7 mouse cellular contexts compared by ENCODE assay signal in the genomic region with DNA sequence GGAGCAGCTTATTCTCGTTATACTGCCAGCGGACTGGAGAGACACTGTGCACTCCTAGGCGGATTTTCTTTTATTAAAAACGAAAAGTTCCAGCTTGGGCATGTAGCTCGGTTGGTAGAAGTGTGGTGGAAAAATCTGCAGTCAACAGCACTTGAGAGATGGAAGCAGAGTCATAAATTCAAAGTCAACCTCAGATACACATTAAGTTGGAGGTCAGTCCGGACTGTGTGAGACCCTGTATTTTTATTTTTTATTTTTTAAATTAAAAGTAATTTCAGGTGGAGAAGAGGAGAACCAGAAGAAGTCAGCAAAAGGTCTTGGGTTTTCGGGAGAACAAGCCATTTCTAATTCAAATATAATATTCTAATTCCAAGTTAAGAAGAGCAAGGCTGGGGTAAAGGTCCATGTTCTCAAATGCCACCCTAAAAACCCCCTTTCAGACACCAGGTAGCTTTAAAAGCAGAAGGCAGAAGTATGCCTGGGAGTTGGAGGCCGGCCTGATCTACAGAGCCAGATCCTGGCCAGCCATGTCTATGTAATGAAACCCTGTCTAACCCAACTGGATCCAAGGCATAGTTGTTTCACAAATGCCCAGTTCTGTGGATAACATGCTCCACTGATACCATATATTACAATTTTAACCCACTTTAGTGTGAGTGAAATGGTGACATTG. TPM values are rescaled to one million over a fixed set of nuclear protein-coding genes. Genes with fewer than 3 reads are reported as not detected.
A peak's percentile ranks its signal among the peaks of the same experiment; 100 is the strongest.
DNase-seq lines count a peak whose midpoint lies in the region; ATAC-seq and TF ChIP-seq lines count a peak whose summit lies in the region.

No protein-coding gene starts in this region.

- WGBS in spleen, adult 2 months, result 26% methylated on average over 8 of the region's 8 CpGs
- 34% methylated on average over 8 of the region's 8 CpGs for WGBS in forebrain, embryonic 10.5 days
- 29% methylated on average over 8 of the region's 8 CpGs for WGBS in limb, embryonic 15.5 days
- 24% methylated on average over 8 of the region's 8 CpGs for WGBS in stomach, postnatal 0 days

- H3K27ac ChIP-seq in spleen, adult 2 months (ENCODE audit: insufficient read depth, low read length), result peak overlapping the region; percentile 92
- peak overlapping the region; percentile 95 for H3K27ac ChIP-seq in forebrain, embryonic 10.5 days
- peak overlapping the region; percentile 95 for H3K27ac ChIP-seq in limb, embryonic 15.5 days
- H3K27ac ChIP-seq in stomach, postnatal 0 days (replicated peaks), result peak overlapping the region; percentile 92

- no peaks in the 10 kb centered on the region for H3K27me3 ChIP-seq in spleen, adult 2 months (ENCODE audit: control insufficient read depth, insufficient read depth, low read length)
- H3K27me3 ChIP-seq in forebrain, embryonic 10.5 days (ENCODE audit: poor library complexity, severe bottlenecking), result peaks cover 4% of the 10 kb centered on the region; the same call in 1 of the 2 replicates
- H3K27me3 ChIP-seq in limb, embryonic 15.5 days, result no peaks in the 10 kb centered on the region
- H3K27me3 ChIP-seq in stomach, postnatal 0 days (ENCODE audit: control insufficient read depth, insufficient read depth, low read length), result no peaks in the 10 kb centered on the region

- H3K4me3 ChIP-seq in spleen, adult 2 months (ENCODE audit: extremely low read depth, insufficient read depth, insufficient read length), result peak overlapping the region; percentile 78; the same call in 1 of the 2 replicates
- peak overlapping the region; percentile 88 for H3K4me3 ChIP-seq in forebrain, embryonic 10.5 days
- peak overlapping the region; percentile 90 for H3K4me3 ChIP-seq in limb, embryonic 15.5 days
- peak overlapping the region; percentile 72 for H3K4me3 ChIP-seq in stomach, postnatal 0 days (ENCODE audit: low read depth, low read length)

- ATAC-seq in limb, embryonic 15.5 days (ENCODE audit: insufficient number of reproducible peaks, low FRiP score, low TSS enrichment, low read depth), result no peak
- no peak for ATAC-seq in stomach, postnatal 0 days (ENCODE audit: low FRiP score, low TSS enrichment)

- peak overlapping the region; percentile 33; the same call in 1 of the 2 replicates for H3K9ac ChIP-seq in limb, embryonic 15.5 days
- H3K9ac ChIP-seq in stomach, postnatal 0 days (ENCODE audit: low read length), result peak overlapping the region; percentile 84

- no peak for TF ChIP-seq POLR2A in spleen, adult 2 months (IDR thresholded peaks at IDR 0.05; ENCODE audit: low read depth, low read length)

- TF ChIP-seq EP300 in stomach, postnatal 0 days (optimal IDR thresholded peaks at IDR 0.05), result no peak

- H3K36me3 ChIP-seq in spleen, adult 2 months (ENCODE audit: control insufficient read depth, insufficient read depth, low read length), result no peaks in the 10 kb centered on the region
- H3K36me3 ChIP-seq in forebrain, embryonic 10.5 days (replicated peaks), result peaks cover 7% of the 10 kb centered on the region
- H3K36me3 ChIP-seq in limb, embryonic 15.5 days, result no peaks in the 10 kb centered on the region; the same call in 1 of the 2 replicates
- no peaks in the 10 kb centered on the region for H3K36me3 ChIP-seq in stomach, postnatal 0 days (ENCODE audit: control insufficient read depth, insufficient read depth, low read length)

- no peak for DNase-seq in spleen, adult 2 months (ENCODE audit: low read depth in 1 of 2, low spot score in 2 of 2)
- DNase-seq in spleen, postnatal 14 days (ENCODE audit: low spot score in 2 of 2), result no peak
- DNase-seq in forebrain, embryonic 10.5 days (ENCODE audit: extremely low spot score, low spot score), result no peak
- DNase-seq in stomach, postnatal 0 days (ENCODE audit: low spot score), result no peak
- no peak for DNase-seq in adrenal gland, adult 2 months
- DNase-seq in kidney, adult 18-20 months, result no peak

- H3K4me1 ChIP-seq in spleen, adult 2 months (ENCODE audit: control insufficient read depth, insufficient read depth, insufficient read length), result no peaks in the 10 kb centered on the region
- peaks cover 31% of the 10 kb centered on the region for H3K4me1 ChIP-seq in forebrain, embryonic 10.5 days
- H3K4me1 ChIP-seq in limb, embryonic 15.5 days, result peaks cover 16% of the 10 kb centered on the region; the same call in 1 of the 2 replicates
- no peaks in the 10 kb centered on the region for H3K4me1 ChIP-seq in stomach, postnatal 0 days (replicated peaks; ENCODE audit: control insufficient read depth, insufficient read depth)

- no peaks in the 10 kb centered on the region for H3K9me3 ChIP-seq in forebrain, embryonic 10.5 days
- no peaks in the 10 kb centered on the region for H3K9me3 ChIP-seq in limb, embryonic 15.5 days
- H3K9me3 ChIP-seq in stomach, postnatal 0 days (ENCODE audit: control insufficient read depth, low read length), result no peaks in the 10 kb centered on the region

- no peak for TF ChIP-seq CTCF in spleen, adult 2 months (IDR thresholded peaks at IDR 0.05; ENCODE audit: extremely low read depth, insufficient read depth, insufficient read length, insufficient replicate concordance)
- TF ChIP-seq CTCF in stomach, postnatal 0 days (IDR thresholded peaks at IDR 0.05; ENCODE audit: low read depth), result no peak

- peak overlapping the region; percentile 69 for H3K4me2 ChIP-seq in limb, embryonic 15.5 days
- peak overlapping the region; percentile 61 for H3K4me2 ChIP-seq in stomach, postnatal 0 days (replicated peaks; ENCODE audit: low read depth)

RNA-seq across cellular contexts. Expression of a gene that starts 0.8 kb away (rescaled TPM):
- polyA plus RNA-seq in spleen, adult 2 months (2012; rRNA removed), result 14.8 and 15.6 TPM in 2 replicates
- 53.1 and 57.8 TPM in 2 replicates for polyA plus RNA-seq in forebrain, embryonic 10.5 days (2016; fragmentation: Nextera tagmentation; extraction: Ambion mirVana)
- 41.6 and 50.8 TPM in 2 replicates for polyA plus RNA-seq in limb, embryonic 15.5 days (2015; fragmentation: Nextera tagmentation; extraction: Ambion mirVana)
- 32.2 and 39.0 TPM in 2 replicates for polyA plus RNA-seq in stomach, postnatal 0 days (2015; fragmentation: Nextera tagmentation; extraction: Ambion mirVana)
- total RNA-seq in adrenal gland, adult 2 months (2021), result 10 to 100 TPM; 28.3 to 34.2 TPM
- polyA plus RNA-seq in adrenal gland, adult 2 months (2012; rRNA removed), result 20.9 and 24.4 TPM in 2 replicates

RNA-seq across cellular contexts. Expression of a gene that starts 48.5 kb away (rescaled TPM):
- polyA plus RNA-seq in spleen, adult 2 months (2012; rRNA removed), result 9.3 and 14.3 TPM in 2 replicates
- polyA plus RNA-seq in forebrain, embryonic 10.5 days (2016; fragmentation: Nextera tagmentation; extraction: Ambion mirVana), result 1.8 and 2.4 TPM in 2 replicates
- 3.2 and 3.3 TPM in 2 replicates for polyA plus RNA-seq in limb, embryonic 15.5 days (2015; fragmentation: Nextera tagmentation; extraction: Ambion mirVana)
- 7.6 and 7.7 TPM in 2 replicates for polyA plus RNA-seq in stomach, postnatal 0 days (2015; fragmentation: Nextera tagmentation; extraction: Ambion mirVana)
- 1 to 10 TPM; 3.4 to 6.5 TPM for total RNA-seq in adrenal gland, adult 2 months (2021)
- 16.4 and 23.6 TPM in 2 replicates for polyA plus RNA-seq in adrenal gland, adult 2 months (2012; rRNA removed)

RNA-seq across cellular contexts. Expression of a gene that starts 57.8 kb away (rescaled TPM):
- polyA plus RNA-seq in spleen, adult 2 months (2012; rRNA removed), result 1.5 and 1.6 TPM in 2 replicates
- polyA plus RNA-seq in forebrain, embryonic 10.5 days (2016; fragmentation: Nextera tagmentation; extraction: Ambion mirVana), result 0.76 and 0.87 TPM in 2 replicates
- polyA plus RNA-seq in limb, embryonic 15.5 days (2015; fragmentation: Nextera tagmentation; extraction: Ambion mirVana), result 0.79 and 1.5 TPM in 2 replicates
- 1.2 and 1.5 TPM in 2 replicates for polyA plus RNA-seq in stomach, postnatal 0 days (2015; fragmentation: Nextera tagmentation; extraction: Ambion mirVana)
- 1 to 10 TPM; 6.8 to 9.2 TPM for total RNA-seq in adrenal gland, adult 2 months (2021)
- polyA plus RNA-seq in adrenal gland, adult 2 months (2012; rRNA removed), result 0.75 and 1.2 TPM in 2 replicates

RNA-seq across cellular contexts. Expression of a gene that starts 58.0 kb away (rescaled TPM):
- polyA plus RNA-seq in spleen, adult 2 months (2012; rRNA removed), result 4.3 and 6.0 TPM in 2 replicates
- 2.2 and 2.6 TPM in 2 replicates for polyA plus RNA-seq in forebrain, embryonic 10.5 days (2016; fragmentation: Nextera tagmentation; extraction: Ambion mirVana)
- 8.6 and 10.7 TPM in 2 replicates for polyA plus RNA-seq in limb, embryonic 15.5 days (2015; fragmentation: Nextera tagmentation; extraction: Ambion mirVana)
- polyA plus RNA-seq in stomach, postnatal 0 days (2015; fragmentation: Nextera tagmentation; extraction: Ambion mirVana), result 27.3 and 28.8 TPM in 2 replicates
- total RNA-seq in adrenal gland, adult 2 months (2021), result 1 to 10 TPM; 5.6 TPM
- polyA plus RNA-seq in adrenal gland, adult 2 months (2012; rRNA removed), result 1.7 and 2.1 TPM in 2 replicates
